Mouse (Mus musculus) neural tube, embryonic 11.5 days (tissue): ENCODE results near the gene H2-M10.1. TPM values are rescaled to one million over a fixed set of nuclear protein-coding genes. Genes with fewer than 3 reads are reported as not detected.
"Not testable (repeated sequence)": the region's sequence is repeated elsewhere in the genome, so short reads cannot be mapped to it uniquely, and the experiment has no call there.

Experiments used
- ATAC-seq: fragments of 200-750 bp; cut with Nextera tagmentation; 2 replicates; pipeline ENCODE4 v1.8.0; 2017; ENCODE audit warnings: moderate number of reproducible peaks, mild to moderate bottlenecking, moderate TSS enrichment, moderate library complexity; ENCODE audit not compliant: insufficient read depth, low FRiP score, low TSS enrichment
- DNase-seq: peaks from one replicate; pipeline ENCODE4 v3.0.0-alpha.2; 2015; ENCODE audit warnings: low spot score
- H3K27ac ChIP-seq: fragments of 300-500 bp; sonication (generic); 2 replicates; pipeline ENCODE4 v1.5.1; 2014; ENCODE audit warnings: low read depth, mild to moderate bottlenecking, low read length
- H3K27me3 ChIP-seq: fragments of 300-500 bp; sonication (generic); 2 replicates; pipeline ENCODE4 v1.6.1; 2014; ENCODE audit warnings: mild to moderate bottlenecking, low read length, mixed read lengths; ENCODE audit not compliant: control insufficient read depth, insufficient read depth
- H3K36me3 ChIP-seq: fragments of 300-500 bp; sonication (generic); 2 replicates; pipeline ENCODE4 v1.6.1; 2014; ENCODE audit warnings: mild to moderate bottlenecking, low read length, moderate library complexity, mixed read lengths; ENCODE audit not compliant: control insufficient read depth, insufficient read depth
- H3K4me1 ChIP-seq: fragments of 300-500 bp; sonication (generic); 2 replicates; pipeline ENCODE4 v1.6.1; 2014; ENCODE audit warnings: low read length, mixed read lengths; ENCODE audit not compliant: control insufficient read depth, insufficient read depth
- H3K4me2 ChIP-seq: fragments of 300-500 bp; sonication (generic); 2 replicates; pipeline ENCODE4 v1.6.1; 2014; ENCODE audit warnings: low read depth, mild to moderate bottlenecking, moderate library complexity
- H3K4me3 ChIP-seq: fragments of 300-500 bp; sonication (generic); 2 replicates; pipeline ENCODE4 v1.5.1; 2014; ENCODE audit warnings: low read depth, low read length
- H3K9ac ChIP-seq: fragments of 300-500 bp; sonication (generic); 2 replicates; pipeline ENCODE4 v1.6.1; 2014; ENCODE audit warnings: mild to moderate bottlenecking, low read length
- H3K9me3 ChIP-seq: fragments of 300-500 bp; sonication (generic); 2 replicates; pipeline ENCODE4 v1.6.1; 2016; ENCODE audit warnings: low read length; ENCODE audit not compliant: control insufficient read depth
- WGBS: fragments of 180-500 bp; shearing (Covaris S2); extraction: QIAGEN DNeasy Blood & Tissue Kit; methylation state at CpG from one replicate; pipeline ENCODE4 v1.1.7; 2014; 5-methylcytosine and 5-hydroxymethylcytosine counted together
- polyA plus RNA-seq: library from polyadenylated mRNA; unstranded; fragments of >200 nt; fragmentation: Nextera tagmentation; extraction: Ambion mirVana; gene quantifications from 2 replicates; pipeline ENCODE4 v1.2.1, GENCODE M21; 2014

H2-M10.1 gene
- not detected in 2 replicates for polyA plus RNA-seq

- WGBS, result 89% methylated on average over 4 of the region's 4 CpGs
- no peaks in the 10 kb centered on the region for H3K9me3 ChIP-seq
- no peaks in the 10 kb centered on the region for H3K36me3 ChIP-seq
- DNase-seq (no peak), ATAC-seq (no peak)
- H3K4me3 ChIP-seq, result no peak within 1 kb of the TSS
- no peaks in the 10 kb centered on the region for H3K27me3 ChIP-seq
- no peak within 1 kb of the TSS for H3K27ac ChIP-seq
- H3K9ac ChIP-seq, result no peak within 1 kb of the TSS
- H3K4me1 ChIP-seq, result no peaks in the 10 kb centered on the region
- H3K4me2 ChIP-seq, result no peak within 1 kb of the TSS
These were observed at the start of gene H2-M10.1 for GRCm38 (mm10) chr17:36326055-36326454. Gene H2-M10.1, minus strand, starts transcription at chr17:36326155.

- not testable (repeated sequence) for H3K4me2 ChIP-seq, H3K4me1 ChIP-seq, DNase-seq, H3K9ac ChIP-seq, H3K36me3 ChIP-seq, ATAC-seq, H3K4me3 ChIP-seq, H3K9me3 ChIP-seq, H3K27ac ChIP-seq, H3K27me3 ChIP-seq
- 96% methylated on average over 2 of the region's 2 CpGs for WGBS
These were observed 42.4 kb upstream of the H2-M10.1 start, which contains the start of gene H2-M10.3 for GRCm38 (mm10) chr17:36368317-36368716. Gene H2-M10.3, minus strand, starts transcription at chr17:36368417.

DNA sequence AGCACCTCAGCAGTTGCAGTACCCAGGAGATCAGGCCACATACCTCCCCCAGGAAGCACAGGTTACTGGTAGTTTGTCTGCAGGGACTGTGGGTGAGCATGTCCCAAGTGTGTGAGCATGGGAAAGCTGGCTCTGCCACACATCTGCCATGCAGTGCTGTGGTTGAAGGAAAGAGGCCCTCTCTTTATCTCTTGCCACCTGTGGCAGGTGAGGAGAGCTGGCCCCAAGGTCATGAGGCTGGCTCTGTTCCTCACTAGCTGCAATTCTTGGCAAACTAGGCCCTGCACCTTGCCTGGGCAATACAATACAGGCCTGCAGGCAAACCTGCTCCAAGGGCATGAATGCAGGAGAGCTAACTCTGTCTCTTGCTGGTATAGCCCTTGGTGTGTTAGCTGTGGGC lies 36.4 kb upstream of the H2-M10.1 start:
- not testable (repeated sequence) for H3K36me3 ChIP-seq, ATAC-seq, DNase-seq

GRCm38 (mm10) chr17:36357512-36357911 lies 31.6 kb upstream of the H2-M10.1 start:
- not testable (repeated sequence) for H3K27me3 ChIP-seq, H3K9ac ChIP-seq, H3K9me3 ChIP-seq, ATAC-seq, H3K27ac ChIP-seq, H3K4me2 ChIP-seq, H3K36me3 ChIP-seq, H3K4me3 ChIP-seq, H3K4me1 ChIP-seq
- peak; percentile 23 for DNase-seq

More for the DNA sequence above, 36.4 kb upstream of the H2-M10.1 start:
- not testable (repeated sequence) for H3K9me3 ChIP-seq, H3K4me1 ChIP-seq, H3K27ac ChIP-seq, H3K4me3 ChIP-seq, H3K9ac ChIP-seq, H3K27me3 ChIP-seq, H3K4me2 ChIP-seq

- no peaks in the 10 kb centered on the region for H3K36me3 ChIP-seq
- DNase-seq (no peak), ATAC-seq (no peak)
- H3K9me3 ChIP-seq, result no peaks in the 10 kb centered on the region
- no peak overlapping the region for H3K4me3 ChIP-seq
- 43% methylated on average over 3 of the region's 3 CpGs for WGBS
- no peak overlapping the region for H3K4me2 ChIP-seq
- H3K27ac ChIP-seq, result no peak overlapping the region
- no peaks in the 10 kb centered on the region for H3K27me3 ChIP-seq
- no peak overlapping the region for H3K9ac ChIP-seq
- no peaks in the 10 kb centered on the region for H3K4me1 ChIP-seq
These were observed 29.8 kb upstream of the H2-M10.1 start for GRCm38 (mm10) chr17:36355763-36356162.

- H3K4me3 ChIP-seq, H3K27ac ChIP-seq, H3K9me3 ChIP-seq, ATAC-seq, H3K4me2 ChIP-seq, H3K4me1 ChIP-seq, H3K27me3 ChIP-seq, H3K36me3 ChIP-seq, H3K9ac ChIP-seq: not testable (repeated sequence)
- peak; percentile 36 for DNase-seq
These were observed 29.4 kb upstream of the H2-M10.1 start for GRCm38 (mm10) chr17:36355343-36355742.

DNA sequence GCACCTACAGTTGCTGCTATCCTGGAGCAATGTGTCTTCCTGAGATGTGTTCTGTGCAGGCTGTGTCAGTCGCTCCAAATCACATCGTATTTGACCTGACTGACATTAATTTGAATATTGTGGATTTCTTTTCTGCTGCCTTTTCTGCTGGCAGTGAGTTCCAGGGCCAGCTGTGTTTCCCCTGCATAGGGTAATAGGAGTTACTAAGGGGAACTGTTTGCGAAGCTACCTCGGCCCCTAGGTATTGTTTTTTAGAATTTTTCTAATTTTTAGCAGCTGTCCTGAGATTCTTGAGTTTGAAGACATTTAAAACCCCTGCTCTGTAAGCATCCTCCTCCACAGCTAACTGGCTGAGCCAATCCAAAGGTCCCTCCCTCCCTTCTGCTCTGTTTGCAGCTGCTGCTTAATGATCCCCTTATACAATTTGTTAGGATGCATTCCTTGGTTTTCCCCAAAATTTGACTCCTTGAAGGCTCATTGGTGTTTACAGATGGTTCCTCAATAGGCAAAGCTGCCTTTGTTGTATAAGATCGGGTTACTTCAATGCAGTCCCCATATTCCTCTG lies 10.2 kb downstream of the H2-M10.1 start:
- ATAC-seq (0 out of 2 replicates have a peak, but pooled peaks have one; percentile 4), DNase-seq (no peak)
- Histone ChIP-seq H3K4me2 (peak overlapping the region; percentile 70), H3K27me3 (no peaks in the 10 kb centered on the region), H3K27ac (no peak overlapping the region), H3K36me3 (no peaks in the 10 kb centered on the region), H3K9me3 (no peaks in the 10 kb centered on the region), H3K4me3 (peak overlapping the region; percentile 53), H3K9ac (peak overlapping the region; percentile 61), H3K4me1 (no peaks in the 10 kb centered on the region)
- WGBS, result 25% methylated on average over 5 of the region's 5 CpGs

DNA sequence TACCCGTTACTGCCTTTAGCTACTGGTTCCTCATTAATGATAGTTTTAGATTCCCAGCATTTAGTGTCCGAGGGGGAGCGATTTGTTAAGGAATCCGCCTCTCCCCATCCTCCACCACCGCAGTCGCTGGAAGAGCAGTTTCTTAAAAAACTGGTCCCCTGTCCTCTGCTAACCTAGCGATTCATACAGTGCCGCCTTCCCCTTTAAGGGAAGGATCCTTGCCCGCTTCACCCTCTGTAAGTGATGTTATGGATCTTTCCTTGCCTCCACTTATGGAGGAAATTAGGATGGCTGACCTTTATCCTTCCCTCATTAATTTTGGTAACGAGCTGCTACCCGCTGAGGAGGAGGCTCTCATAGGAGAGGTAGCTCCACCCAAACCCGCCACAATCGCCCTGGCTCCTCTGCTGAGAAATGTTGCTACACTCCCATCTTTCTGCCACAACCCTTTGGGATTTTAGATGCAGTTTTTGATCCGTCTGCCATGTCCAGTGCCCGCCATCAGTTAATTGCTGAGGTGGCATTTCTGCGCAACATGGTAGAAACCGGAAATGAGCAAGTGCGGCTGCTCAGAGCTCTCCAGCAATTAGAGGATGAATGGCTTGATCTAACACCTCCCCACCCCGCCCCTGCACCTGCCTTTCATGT lies 10.8 kb downstream of the H2-M10.1 start:
- peak overlapping the region; percentile 61 for H3K9ac ChIP-seq
- H3K4me1 ChIP-seq, result no peaks in the 10 kb centered on the region
- peak overlapping the region; percentile 53 for H3K4me3 ChIP-seq
- no peaks in the 10 kb centered on the region for H3K9me3 ChIP-seq
- peak overlapping the region; percentile 70 for H3K4me2 ChIP-seq
- ATAC-seq (peak; percentile 60), DNase-seq (peak; percentile 54)
- H3K36me3 ChIP-seq, result no peaks in the 10 kb centered on the region
- under 1% methylated on average over 19 of the region's 19 CpGs for WGBS
- peak overlapping the region; percentile 50; the same call in 1 of the 2 replicates for H3K27ac ChIP-seq
- H3K27me3 ChIP-seq, result no peaks in the 10 kb centered on the region

GRCm38 (mm10) chr17:36314511-36314910 lies 11.4 kb downstream of the H2-M10.1 start:
- H3K4me3 ChIP-seq, result peak overlapping the region; percentile 53
- ATAC-seq, result peak; percentile 58
- H3K27ac ChIP-seq, result no peak overlapping the region
- no peak overlapping the region; the same call in 1 of the 2 replicates for H3K9ac ChIP-seq
- H3K9me3 ChIP-seq, result no peaks in the 10 kb centered on the region
- no peaks in the 10 kb centered on the region for H3K4me1 ChIP-seq
- H3K27me3 ChIP-seq, result no peaks in the 10 kb centered on the region
- no peaks in the 10 kb centered on the region for H3K36me3 ChIP-seq
- peak overlapping the region; percentile 70 for H3K4me2 ChIP-seq
- under 1% methylated on average over 9 of the region's 9 CpGs for WGBS
- peak; percentile 17 for DNase-seq
